Mouse (Mus musculus) small intestine, adult 2 months (tissue): ENCODE measurements around the gene Exoc3l4.

Experiments used
- CTCF ChIP-seq: fragments of 200-500 bp; IDR thresholded peaks from 2 replicates; pipeline ENCODE4 v1.5.1; 2012; ENCODE audit warnings: low read depth, mild to moderate bottlenecking, control low read depth, inconsistent platforms, low read length, moderate library complexity, mixed read lengths; ENCODE audit not compliant: insufficient replicate concordance, insufficient read length; ENCODE audit errors: extremely low read depth
- POLR2A ChIP-seq: fragments of 200-500 bp; IDR thresholded peaks from 2 replicates; pipeline ENCODE4 v1.6.1; 2012; ENCODE audit warnings: low read depth, mild to moderate bottlenecking, control low read depth, inconsistent platforms, low read length, moderate library complexity

- no peak for TF ChIP-seq CTCF
- no peak for TF ChIP-seq POLR2A
Measured at GRCm38 (mm10) chr12:111423570-111424129, 6.8 kb downstream of the Exoc3l4 start.
